Mouse (Mus musculus): ENCODE results near the gene Smpdl3b. TPM values are rescaled to one million over a fixed set of nuclear protein-coding genes. Genes with fewer than 3 reads are reported as not detected.
"Not testable (repeated sequence)": the region's sequence is repeated elsewhere in the genome, so short reads cannot be mapped to it uniquely, and the experiment has no call there.

Gene Smpdl3b
- total RNA-seq, 2 experiments from 2014 or later, result 1.2 to 1.3 TPM

- DNase-seq, result no peak
These were observed 21.6 kb upstream of the Smpdl3b start for GRCm38 (mm10) chr4:132778562-132779201.

DNA sequence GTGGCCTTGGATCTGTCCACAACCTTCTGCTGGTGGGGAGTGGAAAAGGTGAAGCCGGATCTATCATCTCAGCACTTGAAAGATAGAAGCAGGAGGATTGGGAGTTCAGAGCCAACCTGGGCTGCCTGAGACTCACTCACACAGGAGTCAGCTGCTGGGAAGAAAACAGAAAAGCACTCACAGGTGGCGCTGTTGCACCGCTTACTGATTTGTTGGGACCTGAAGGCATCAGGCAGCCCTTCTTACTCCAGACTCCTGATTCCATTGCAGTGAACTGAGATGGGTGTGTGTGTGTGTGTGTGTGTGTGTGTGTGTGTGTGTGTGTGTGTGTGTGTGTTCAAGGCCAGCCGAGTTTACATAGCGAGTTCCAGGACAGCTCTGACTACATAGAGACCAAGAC, 19.7 kb upstream of the Smpdl3b start:
- DNase-seq, result peak; percentile 85

DNA sequence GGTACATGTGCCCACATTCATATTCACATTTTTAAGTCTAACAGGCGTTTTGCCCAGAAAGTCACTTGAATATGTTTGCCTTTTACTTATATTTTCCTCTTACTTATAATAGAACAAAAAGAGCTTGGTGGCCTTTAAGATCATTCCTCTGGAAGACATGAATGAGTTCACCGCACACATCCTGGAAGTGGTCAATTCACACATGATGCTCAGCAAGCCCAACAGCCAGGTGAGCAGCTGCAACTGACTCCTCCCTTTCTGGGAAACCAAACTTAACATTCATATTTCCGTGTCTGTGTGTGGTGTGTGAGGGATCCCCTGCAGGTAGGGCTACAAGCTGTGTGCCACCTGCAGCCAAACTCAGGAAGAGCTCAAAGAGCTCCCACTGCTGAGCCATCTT, 17.9 kb upstream of the Smpdl3b start:
- DNase-seq, result no peak

GRCm38 (mm10) chr4:132771776-132772175, 14.7 kb upstream of the Smpdl3b start:
- no peak for DNase-seq

DNA sequence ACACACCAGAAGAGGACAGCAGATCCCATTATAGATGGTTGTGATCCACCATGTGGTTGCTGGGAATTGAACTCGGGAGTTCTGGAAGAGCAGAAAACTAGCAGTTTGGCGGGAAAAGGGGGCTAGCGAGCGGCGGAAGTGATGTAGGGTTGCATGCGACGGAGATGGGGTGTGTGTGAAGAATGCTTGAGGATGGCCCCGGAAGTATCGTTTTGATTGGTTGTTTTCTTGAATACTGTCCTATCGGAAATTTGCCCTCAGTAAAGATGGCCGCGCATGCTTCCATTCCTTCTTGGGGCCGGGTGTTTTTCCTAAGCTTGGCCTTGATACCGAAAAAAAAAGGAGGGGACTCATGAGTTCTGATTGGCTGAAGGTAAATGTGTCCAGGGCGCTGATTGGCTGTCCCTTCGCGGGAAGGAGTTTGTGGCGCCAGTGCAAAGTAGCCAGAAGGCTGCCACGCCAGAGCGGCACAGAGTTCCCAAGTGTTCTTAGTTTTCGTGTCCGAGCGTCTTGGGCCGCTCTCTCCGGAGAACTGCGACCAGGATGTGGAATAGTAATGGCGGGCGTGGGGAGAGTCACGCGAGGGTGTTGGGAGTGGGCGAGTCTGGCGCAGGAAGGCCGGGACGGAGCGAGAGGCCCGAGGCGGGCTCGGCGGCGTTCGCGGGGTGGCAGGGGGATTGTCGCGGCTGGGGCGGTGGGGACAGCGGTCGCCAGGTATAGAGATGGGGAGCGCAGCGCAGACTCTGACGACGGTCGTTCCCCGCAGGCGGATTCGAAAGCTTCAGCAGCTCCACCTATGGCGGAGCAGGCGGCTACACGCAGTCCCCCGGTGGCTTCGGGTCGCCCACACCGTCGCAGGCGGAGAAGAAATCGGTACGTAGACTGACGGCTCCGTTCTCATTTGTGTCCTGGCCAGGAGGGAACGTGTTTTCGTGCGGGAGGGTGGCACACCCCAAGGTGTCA, 11.1 kb upstream of the Smpdl3b start, which contains the start of gene Rpa2:
TSS of gene Rpa2 (plus strand) at position 419 of the 963 bp plus-strand sequence.
- DNase-seq, result peak; percentile 98

GRCm38 (mm10) chr4:132763125-132763524, 6.1 kb upstream of the Smpdl3b start:
- not testable (repeated sequence) for DNase-seq

DNA sequence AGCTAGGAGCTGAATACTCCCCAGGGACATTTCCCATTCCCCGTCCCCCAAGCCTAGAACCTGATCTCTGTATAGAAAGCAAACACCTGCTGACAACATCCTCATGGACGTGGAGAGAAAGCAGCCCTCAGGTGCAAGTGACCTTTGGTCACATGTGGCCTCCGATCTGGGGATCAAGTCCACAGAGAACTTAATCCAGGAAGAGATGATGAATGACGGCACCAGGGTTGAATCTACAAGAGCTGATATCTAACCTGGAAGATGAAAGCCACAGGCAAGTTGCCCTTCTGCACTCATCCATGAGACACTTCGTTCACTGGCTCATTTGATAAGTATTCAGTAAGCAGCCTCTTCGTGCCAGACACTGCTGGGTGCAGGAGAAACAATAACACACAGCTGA, 5.5 kb upstream of the Smpdl3b start:
- no peak for DNase-seq

GRCm38 (mm10) chr4:132760296-132760695, 3.2 kb upstream of the Smpdl3b start:
- no peak for DNase-seq

DNA sequence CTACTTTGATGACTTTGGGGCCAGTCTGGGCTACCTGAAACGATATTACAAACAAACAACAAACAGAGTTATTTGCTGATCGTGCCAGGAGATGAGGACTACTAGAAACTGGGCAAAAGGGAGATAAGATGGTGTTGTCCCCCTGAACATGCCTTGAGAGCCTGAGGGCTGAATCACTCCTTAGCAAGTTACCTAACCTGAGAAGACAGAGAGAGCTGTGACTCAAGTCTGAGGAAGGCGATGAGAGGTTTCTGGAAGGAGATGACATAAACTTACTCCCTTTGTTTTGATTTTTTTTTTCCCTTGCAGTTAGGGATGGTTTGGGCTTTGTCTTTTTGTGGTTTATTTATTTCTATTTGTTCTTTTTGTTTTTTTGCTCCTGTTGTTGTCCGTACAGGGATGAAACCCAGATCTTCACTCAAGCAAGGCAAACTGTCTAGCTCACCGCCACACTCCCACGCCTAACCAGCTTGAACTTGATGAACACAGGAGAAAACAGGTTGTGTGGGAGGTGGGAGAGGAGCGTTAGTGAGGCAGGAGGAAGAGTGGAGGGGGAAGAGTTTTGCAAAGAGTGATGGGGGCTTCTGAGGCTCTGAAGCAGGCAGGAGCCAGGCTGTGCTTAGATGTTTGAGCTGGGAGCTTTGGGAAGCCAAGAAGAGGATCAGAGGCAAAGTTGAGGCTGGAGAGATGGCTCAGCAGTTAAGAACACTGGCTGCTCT, 740 bp upstream of the Smpdl3b start:
- no peak for DNase-seq

- peak; percentile 26 for DNase-seq
These were observed 4.1 kb downstream of the Smpdl3b start for GRCm38 (mm10) chr4:132752992-132753391.

GRCm38 (mm10) chr4:132749258-132749982, 7.6 kb downstream of the Smpdl3b start:
- DNase-seq, result no peak

GRCm38 (mm10) chr4:132748778-132749177, 8.3 kb downstream of the Smpdl3b start:
- no peak for DNase-seq

- DNase-seq, result peak; percentile 37
These were observed 9.3 kb downstream of the Smpdl3b start for GRCm38 (mm10) chr4:132747664-132748259.

DNA sequence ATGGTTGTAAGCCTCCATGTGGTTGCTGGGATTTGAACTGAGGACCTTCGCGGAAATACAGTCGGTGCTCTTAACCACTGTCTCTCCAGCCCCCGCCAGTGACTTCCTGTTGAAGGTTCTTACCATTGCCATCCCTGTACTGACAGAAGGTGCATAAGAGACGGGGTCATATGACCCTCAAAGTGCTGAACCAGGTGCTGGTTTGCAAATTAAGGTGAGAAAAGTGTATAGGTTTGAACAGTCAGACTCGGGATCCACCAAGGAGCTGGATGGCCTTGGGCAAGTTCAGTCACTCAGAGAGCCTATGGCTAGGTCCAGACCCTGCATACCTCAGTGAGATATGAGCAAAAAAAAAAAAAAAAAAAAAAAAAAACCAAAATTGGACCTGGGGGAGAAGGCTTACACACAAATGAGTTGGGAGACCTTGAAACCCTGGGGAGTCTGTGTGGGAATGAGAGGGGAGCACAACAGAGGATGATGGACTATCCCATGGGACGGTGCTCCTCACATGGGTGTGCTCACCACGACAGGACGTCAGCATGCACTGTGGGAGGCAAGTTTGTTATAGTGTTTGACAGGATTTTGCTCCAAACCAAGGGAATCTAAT, 10.0 kb downstream of the Smpdl3b start:
- no peak for DNase-seq

- no peak for DNase-seq
These were observed 12.8 kb downstream of the Smpdl3b start for GRCm38 (mm10) chr4:132743992-132744911.

DNA sequence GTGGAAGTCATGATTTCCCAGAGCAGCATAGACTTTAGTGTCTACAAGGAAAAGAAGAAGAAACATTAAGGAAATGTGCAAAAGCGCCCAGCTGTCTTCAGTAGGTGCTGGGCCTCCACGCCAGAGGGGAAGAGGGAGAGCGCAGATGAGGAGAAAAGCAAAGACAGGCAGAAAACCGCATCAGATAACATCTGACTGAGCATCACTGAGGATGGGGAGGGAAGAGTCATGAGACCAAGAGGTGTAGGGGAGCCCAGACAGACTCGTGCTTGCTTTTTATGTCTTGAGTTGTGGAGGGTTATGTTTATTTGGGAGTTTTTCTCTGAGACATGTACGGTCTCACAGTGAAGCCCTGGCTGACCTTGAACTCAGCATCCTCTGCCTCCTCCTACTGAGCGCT, 15.6 kb downstream of the Smpdl3b start:
- no peak for DNase-seq

GRCm38 (mm10) chr4:132737154-132737553, 19.9 kb downstream of the Smpdl3b start:
- DNase-seq, result not testable (repeated sequence)

DNA sequence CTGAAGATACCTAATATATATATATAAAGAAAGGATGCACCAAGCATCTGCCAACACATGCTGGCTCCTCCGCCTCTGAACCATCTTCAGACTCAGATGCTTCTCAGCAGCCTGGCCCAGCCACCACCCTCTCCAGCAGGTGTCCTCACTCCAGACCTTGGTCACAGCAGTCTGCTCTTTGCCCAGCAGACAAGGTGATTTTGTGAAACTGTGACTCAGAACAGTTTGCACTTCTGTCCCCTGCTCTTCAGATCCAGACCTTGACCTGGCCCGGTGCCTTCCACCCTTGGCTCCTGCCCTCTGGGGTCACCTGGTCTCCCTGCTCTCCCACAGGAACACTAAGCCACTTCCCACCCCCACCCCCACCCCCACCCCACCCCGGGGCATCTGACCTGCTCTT, 21.2 kb downstream of the Smpdl3b start:
- DNase-seq, result no peak

GRCm38 (mm10) chr4:132735389-132735788, 21.7 kb downstream of the Smpdl3b start:
- DNase-seq, result no peak

DNA sequence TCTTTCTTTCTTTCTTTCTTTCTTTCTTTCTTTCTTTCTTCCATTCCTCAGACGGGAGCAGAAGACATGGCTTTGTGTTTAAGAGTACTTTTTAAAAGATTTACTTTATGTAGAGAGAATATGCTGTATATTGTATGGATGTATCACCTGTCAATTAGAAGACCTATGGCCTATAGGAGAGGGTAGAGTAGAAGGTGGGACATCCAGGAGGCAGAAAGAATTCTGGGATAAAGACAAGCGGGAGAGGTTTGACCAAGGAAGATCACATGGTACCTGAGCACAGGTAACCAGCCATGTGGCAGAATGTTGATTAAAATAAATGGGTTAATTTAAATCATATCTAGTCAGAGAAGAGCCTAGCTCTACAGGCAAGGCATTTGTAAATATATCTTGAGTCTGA, 22.3 kb downstream of the Smpdl3b start:
- DNase-seq, result no peak

All from adrenal gland, postnatal 10 days (tissue).